Mouse (Mus musculus): Measurements from ENCODE around the gene Wdcp. TPM values are rescaled to one million over a fixed set of nuclear protein-coding genes. Genes with fewer than 3 reads are reported as not detected.
"Not testable (repeated sequence)": the region's sequence is repeated elsewhere in the genome, so short reads cannot be mapped to it uniquely, and the experiment has no call there.

Gene Wdcp
- total RNA-seq, 2 experiments from 2014 or later, result 11.9 to 12.0 TPM

- peak in 1 of 2 experiments; percentile 9 for DNase-seq (ENCODE audit: low spot score in 2 of 2)
Measured at GRCm38 (mm10) chr12:4864338-4864690, 21.2 kb downstream of the Wdcp start.

DNA sequence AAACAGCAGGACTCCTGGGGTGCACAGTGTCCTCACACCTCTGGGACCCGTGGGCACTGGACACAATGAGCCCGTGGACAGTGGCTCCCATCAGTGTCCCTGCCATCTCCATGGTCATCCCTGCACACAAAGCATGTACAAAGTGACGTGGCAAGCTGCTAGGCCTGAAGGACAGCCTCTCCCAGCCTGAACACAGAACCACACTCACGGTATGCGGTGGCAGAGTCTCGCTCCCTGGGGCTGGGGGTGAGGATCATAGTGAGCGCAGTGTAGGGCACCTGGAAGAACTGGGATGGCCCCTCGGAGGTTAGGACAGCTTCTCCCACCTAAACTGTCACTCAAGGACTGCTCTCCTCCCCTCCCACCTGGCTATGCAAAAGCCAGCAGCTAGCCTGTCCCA, 25.8 kb downstream of the Wdcp start:
- no peak for DNase-seq (ENCODE audit: low spot score in 2 of 2)

DNA sequence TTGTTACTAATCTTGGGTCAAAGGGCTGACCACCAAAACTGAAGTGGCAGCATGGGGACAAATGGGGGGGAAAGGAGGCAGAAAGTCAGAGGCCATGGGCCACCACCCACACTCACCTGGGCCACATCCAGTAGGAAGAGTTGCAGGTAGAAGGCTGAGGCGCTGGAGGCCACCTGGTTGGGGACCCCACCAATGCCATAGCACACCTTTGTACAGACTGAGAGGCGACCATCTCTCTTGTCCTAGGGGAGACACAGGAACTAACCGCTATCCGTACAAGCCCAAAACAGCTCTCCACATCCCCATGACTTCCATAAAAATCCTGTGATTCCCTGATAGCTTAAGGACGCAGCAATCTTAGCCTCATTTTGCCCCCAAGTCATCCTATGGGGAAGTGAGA, 28.2 kb downstream of the Wdcp start:
- DNase-seq (ENCODE audit: low spot score in 2 of 2), result no peak

DNA sequence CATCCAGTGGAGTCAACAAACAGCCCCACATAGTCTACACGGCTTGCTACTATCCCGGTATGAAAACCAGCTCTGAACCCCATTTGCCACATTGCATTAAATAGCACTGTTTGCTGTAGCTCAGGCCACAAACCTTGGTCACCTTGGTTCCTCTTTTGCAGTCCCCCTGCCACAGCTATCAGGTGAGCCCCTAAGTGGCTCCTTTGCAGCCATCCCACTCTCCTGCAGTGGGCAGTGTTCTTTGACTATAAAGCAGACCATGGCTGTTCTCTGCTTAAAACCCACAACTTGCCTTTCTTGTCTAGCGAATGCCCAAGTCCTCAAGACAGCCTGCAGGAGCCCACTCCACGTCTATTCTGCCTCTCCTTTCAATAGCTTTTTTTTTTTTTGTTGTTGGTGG, 29.2 kb downstream of the Wdcp start:
- DNase-seq (ENCODE audit: low spot score in 2 of 2), result no peak

GRCm38 (mm10) chr12:4872983-4873477, 29.9 kb downstream of the Wdcp start:
- DNase-seq (ENCODE audit: low spot score in 2 of 2), result no peak

GRCm38 (mm10) chr12:4873531-4873930, 30.4 kb downstream of the Wdcp start:
- DNase-seq (ENCODE audit: low spot score in 2 of 2), result no peak

GRCm38 (mm10) chr12:4874161-4874927, 31.2 kb downstream of the Wdcp start, which contains the start of gene Mfsd2b:
Gene Mfsd2b, minus strand, starts transcription at chr12:4874359.
- DNase-seq (ENCODE audit: low spot score in 2 of 2), result peak; percentile 20 to 52

DNA sequence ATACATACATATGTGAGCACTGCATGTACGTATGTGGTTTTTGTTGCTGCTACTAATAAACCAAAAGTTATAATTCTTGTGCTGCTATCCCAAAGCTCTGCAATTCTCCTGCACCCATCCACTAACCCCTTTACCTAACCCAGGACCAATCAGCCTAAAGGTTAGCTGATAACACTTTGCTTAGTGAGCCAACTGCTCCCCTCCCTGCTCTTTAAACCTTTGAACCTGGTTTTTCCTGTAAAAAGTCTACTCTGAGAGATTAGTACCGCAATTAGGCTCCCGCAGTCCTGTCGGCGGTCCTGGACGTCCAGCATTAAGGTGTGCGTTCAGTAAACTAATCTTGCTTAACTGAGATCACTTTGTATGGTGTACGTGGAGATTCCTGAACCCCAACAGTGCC, 32.5 kb downstream of the Wdcp start:
- DNase-seq (ENCODE audit: low spot score in 2 of 2), result no peak

- DNase-seq (ENCODE audit: low spot score in 2 of 2), result no peak
Measured at GRCm38 (mm10) chr12:4878296-4878783, 35.2 kb downstream of the Wdcp start.

- no peak for DNase-seq (ENCODE audit: low spot score in 2 of 2)
Measured at GRCm38 (mm10) chr12:4879048-4879447, 35.9 kb downstream of the Wdcp start.

- no peak for DNase-seq (ENCODE audit: low spot score in 2 of 2)
Measured at GRCm38 (mm10) chr12:4882086-4882485, 39.0 kb downstream of the Wdcp start.

GRCm38 (mm10) chr12:4885062-4885461, 42.0 kb downstream of the Wdcp start:
- no peak for DNase-seq (ENCODE audit: low spot score in 2 of 2)

DNA sequence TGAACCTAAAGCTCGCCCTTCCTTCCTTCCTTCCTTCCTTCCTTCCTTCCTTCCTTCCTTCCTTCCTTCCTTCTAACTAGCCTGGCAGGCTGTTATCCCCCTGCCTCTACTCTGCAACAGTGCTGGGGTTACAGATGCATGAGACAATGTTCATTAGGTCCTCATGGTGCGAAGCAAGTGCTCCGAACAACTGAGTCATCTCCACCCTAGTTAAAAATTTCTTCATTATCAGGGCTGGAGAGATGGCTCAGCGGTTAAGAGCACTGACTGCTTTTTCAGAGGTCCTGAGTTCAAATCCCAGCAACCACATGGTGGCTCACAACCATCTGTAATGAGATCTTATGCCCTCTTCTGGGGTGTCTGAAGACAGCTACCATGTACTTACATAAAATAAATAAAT, 43.5 kb downstream of the Wdcp start:
- DNase-seq (ENCODE audit: low spot score in 2 of 2), result not testable (repeated sequence)

DNA sequence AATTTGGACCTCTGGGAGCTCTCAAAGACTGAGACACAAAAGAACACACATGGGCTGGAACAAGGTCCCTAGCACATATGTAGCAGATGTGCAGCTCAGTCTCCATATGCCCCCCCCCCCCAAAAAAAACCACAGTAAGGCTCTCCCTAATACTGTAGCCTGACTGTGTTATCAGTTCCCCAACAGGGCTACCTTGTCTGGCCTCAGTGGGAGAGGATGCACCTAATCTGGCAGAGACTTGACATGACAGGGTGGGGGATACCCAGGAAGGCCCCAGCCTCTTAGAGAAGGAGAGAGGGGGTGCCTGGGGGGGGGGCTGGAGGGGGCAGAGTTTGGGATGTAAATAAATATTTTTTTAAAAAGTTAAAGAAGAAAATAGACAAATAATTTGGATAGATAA, 45.6 kb downstream of the Wdcp start:
- no peak for DNase-seq (ENCODE audit: low spot score in 2 of 2)

DNA sequence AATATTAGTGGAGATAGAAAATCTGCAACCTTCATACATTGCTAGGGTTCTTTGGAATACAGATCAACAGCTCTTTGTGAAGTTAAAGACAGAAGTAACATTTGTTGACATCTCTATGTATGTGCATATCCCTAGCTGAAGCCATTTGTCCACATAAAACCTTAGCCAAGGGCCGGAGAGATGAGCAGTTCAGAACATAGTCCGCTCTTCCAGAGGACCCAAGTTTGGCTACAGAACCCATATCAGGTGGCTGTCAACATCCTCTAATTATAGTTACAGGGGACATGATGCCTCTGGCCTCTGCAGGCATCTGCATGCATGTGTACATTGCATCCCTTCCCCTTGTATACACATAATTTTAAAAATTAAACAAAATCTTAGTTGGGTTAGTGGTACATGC, 46.1 kb downstream of the Wdcp start:
- DNase-seq (ENCODE audit: low spot score in 2 of 2), result no peak

DNA sequence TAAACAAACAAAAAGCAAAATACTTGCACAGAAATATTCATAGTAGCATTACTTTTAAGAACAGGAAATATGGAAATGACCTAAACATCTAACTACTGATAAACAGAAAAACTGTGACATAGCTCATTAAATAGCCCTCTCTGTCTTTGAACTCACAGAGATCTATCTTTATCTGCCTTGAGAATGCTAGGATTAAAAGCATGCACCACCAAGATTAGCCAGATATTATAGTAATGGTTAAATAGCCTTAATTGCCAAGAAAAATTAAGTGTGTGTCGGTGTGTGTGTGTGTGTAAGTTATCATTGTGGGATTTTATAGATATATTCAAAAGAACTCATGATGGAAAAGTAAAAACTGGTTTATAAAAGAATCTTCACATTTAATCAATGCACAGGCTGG, 46.8 kb downstream of the Wdcp start:
- DNase-seq (ENCODE audit: low spot score in 2 of 2), result no peak

GRCm38 (mm10) chr12:4898024-4898423, 54.9 kb downstream of the Wdcp start:
- no peak for DNase-seq (ENCODE audit: low spot score in 2 of 2)

GRCm38 (mm10) chr12:4905946-4906345, 62.8 kb downstream of the Wdcp start:
- no peak for DNase-seq (ENCODE audit: low spot score in 2 of 2)

GRCm38 (mm10) chr12:4906476-4906875, 63.4 kb downstream of the Wdcp start:
- no peak for DNase-seq (ENCODE audit: low spot score in 2 of 2)

DNA sequence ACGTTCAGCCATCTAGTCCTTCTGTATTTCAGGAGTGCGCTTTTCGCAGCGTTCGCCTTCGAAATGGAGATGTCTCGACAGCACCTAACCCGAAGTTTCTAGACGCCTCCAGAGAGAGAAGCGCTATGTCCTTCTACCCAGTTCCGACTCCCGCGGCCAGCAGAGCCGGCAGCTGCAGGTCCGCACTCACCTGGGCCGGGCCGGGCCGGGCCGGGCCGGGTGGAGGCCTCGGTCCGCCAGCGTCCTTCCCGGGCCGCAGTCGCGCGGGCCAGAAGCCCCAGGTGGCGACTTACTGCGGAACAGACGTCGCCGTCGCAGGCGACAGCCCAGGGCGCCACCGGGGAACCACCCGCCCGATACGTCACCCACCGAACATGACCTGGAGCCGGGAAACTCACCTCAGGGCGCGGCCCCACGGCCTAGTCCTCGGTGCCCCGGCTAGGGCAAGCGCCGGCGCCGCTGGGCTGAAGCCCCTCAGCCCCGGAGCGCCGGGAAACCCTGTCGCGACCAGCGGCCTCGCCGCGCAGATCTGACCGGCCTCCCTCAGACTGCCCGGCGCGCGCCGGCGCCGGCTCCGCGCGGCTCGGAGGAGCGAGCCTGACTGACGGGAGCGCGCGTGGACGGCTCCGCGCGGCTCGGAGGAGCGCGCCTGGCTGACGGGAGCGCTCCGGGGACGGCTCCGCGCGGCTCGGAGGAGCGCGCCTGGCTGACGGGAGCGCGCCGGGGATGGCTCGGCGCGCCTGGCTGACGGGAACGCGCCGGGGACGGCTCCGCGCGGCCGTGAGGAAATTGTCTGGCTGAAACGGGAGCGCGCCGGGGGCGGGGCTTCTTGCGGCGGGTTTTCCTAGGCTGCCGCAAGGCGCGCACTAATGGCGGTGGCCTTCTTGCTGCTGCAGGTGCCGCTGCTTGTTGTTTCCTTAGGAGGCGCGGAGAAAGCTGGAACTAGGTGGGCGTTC, 64.1 kb downstream of the Wdcp start, which contains the start of gene Ubxn2a:
TSS of gene Ubxn2a (minus strand) at position 755 of the 956 bp plus-strand sequence.
- DNase-seq (ENCODE audit: low spot score in 2 of 2), result peak; percentile 93 to 94

- DNase-seq (ENCODE audit: low spot score in 2 of 2), result no peak
Measured at GRCm38 (mm10) chr12:4908391-4908790, 65.3 kb downstream of the Wdcp start.

Measured in layer of hippocampus, postnatal 14 days (tissue).